Comparison of ENCODE assay signal across 10 mouse cellular contexts in the genomic region with DNA sequence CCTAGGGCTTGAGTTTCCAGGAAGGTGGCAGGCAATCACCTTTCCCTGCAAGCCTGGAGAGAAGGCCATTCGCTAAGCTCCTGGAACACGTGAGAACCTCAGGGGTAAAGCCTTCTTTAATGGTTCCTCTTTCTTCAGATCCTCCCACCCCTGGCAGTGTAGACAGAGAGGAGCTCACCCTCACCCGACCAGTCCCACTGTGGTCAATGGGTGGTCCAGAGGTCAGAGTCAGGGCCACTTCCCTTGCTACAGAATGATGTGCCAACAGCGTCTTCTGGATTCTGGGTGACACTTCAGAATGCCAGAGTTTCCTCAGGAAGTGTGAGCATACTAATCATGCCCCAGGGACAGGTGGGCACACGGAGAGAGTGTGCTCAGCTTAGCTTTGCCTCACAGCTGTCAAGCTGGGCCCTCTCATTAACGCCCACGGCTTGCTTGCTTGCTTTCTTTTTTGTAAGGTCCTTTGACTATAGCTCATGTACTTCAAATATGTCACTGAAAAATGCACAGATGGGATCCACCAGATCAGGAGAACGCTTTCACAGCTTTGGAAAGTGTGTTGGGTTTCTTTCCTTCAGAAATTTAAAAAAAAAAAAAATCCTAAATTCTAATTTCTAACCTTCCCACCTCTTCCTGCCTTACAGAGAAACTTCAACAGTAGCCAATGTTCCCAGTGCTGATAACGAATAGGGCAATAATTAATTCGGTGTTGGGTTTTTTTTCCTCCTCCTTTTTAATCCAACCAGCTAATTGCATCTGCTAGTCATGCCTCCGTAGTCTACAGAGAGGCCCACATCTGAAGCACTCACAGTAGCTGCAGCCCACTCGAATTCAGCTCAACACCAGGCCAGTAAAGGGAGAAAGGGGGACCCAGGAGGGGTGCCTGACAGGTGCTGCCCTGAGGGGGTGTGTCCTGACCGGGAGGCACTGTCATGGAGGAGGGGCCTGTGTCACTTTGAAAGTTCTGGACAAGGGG.
A peak's percentile ranks its signal among the peaks of the same experiment; 100 is the strongest.
DNase-seq lines count a peak whose midpoint lies in the region; ATAC-seq and TF ChIP-seq lines count a peak whose summit lies in the region.
"Had no signal": no experiment of that assay in that cellular context is flagged by ENCODE, and none has a peak within 500 bp of the region (broad histone marks: within the 10 kb centered on the region; RNA-seq: fewer than 3 reads in every experiment).

No protein-coding gene starts in this region.

- H3K36me3 ChIP-seq in midbrain, embryonic 11.5 days (ENCODE audit: control insufficient read depth, insufficient read depth, low read length), result no peaks in the 10 kb centered on the region
- H3K36me3 ChIP-seq in midbrain, embryonic 10.5 days, result no peaks in the 10 kb centered on the region
- no peaks in the 10 kb centered on the region for H3K36me3 ChIP-seq in forebrain, postnatal 0 days (ENCODE audit: insufficient read depth)
- H3K36me3 ChIP-seq: heart, embryonic 12.5 days had no signal

- no peak overlapping the region for H3K4me2 ChIP-seq in midbrain, embryonic 11.5 days
- H3K4me2 ChIP-seq in forebrain, postnatal 0 days (ENCODE audit: low read depth), result no peak overlapping the region
- H3K4me2 ChIP-seq: heart, embryonic 12.5 days had no signal

- ATAC-seq in midbrain, embryonic 11.5 days (ENCODE audit: low FRiP score), result peak; percentile 50; the same call in 1 of the 2 replicates
- peak; percentile 73 for ATAC-seq in forebrain, postnatal 0 days
- ATAC-seq: lung, postnatal 0 days had no signal

- H3K9me3 ChIP-seq in midbrain, embryonic 11.5 days (ENCODE audit: control insufficient read depth, low read length), result no peaks in the 10 kb centered on the region
- no peaks in the 10 kb centered on the region for H3K9me3 ChIP-seq in midbrain, embryonic 10.5 days (replicated peaks)
- H3K9me3 ChIP-seq in forebrain, postnatal 0 days (ENCODE audit: low read length), result no peaks in the 10 kb centered on the region
- H3K9me3 ChIP-seq: heart, embryonic 12.5 days had no signal

- H3K27me3 ChIP-seq in midbrain, embryonic 11.5 days (ENCODE audit: control insufficient read depth, insufficient read depth, low read length), result no peaks in the 10 kb centered on the region
- H3K27me3 ChIP-seq in midbrain, embryonic 10.5 days (ENCODE audit: low read depth, poor library complexity, severe bottlenecking), result no peaks in the 10 kb centered on the region
- no peaks in the 10 kb centered on the region for H3K27me3 ChIP-seq in forebrain, postnatal 0 days (ENCODE audit: insufficient read depth, low read length)
- H3K27me3 ChIP-seq: heart, embryonic 12.5 days had no signal

- no peaks in the 10 kb centered on the region for H3K4me1 ChIP-seq in midbrain, embryonic 11.5 days (ENCODE audit: control insufficient read depth, insufficient read depth, low read length)
- H3K4me1 ChIP-seq in midbrain, embryonic 10.5 days, result peaks cover 10% of the 10 kb centered on the region; the same call in 1 of the 2 replicates
- 0 out of 2 replicates have a peak, but pooled peaks cover 10% of the 10 kb centered on the region for H3K4me1 ChIP-seq in forebrain, postnatal 0 days (ENCODE audit: insufficient read depth)
- H3K4me1 ChIP-seq: heart, embryonic 12.5 days had no signal

- no peak overlapping the region for H3K27ac ChIP-seq in midbrain, embryonic 11.5 days (ENCODE audit: low read depth, low read length)
- H3K27ac ChIP-seq in midbrain, embryonic 10.5 days (replicated peaks), result no peak overlapping the region
- peak overlapping the region; percentile 67 for H3K27ac ChIP-seq in forebrain, postnatal 0 days (ENCODE audit: low read depth, low read length)

- no peak for TF ChIP-seq CTCF in forebrain, postnatal 0 days (IDR thresholded peaks at IDR 0.05; ENCODE audit: low read depth)

- intact Hi-C loops in left cerebral cortex, postnatal 14 days (cut with DNase I), result no loop called here

- no peak overlapping the region for H3K9ac ChIP-seq in midbrain, embryonic 11.5 days (ENCODE audit: low read length)
- H3K9ac ChIP-seq in forebrain, postnatal 0 days, result no peak overlapping the region
- H3K9ac ChIP-seq: heart, embryonic 12.5 days had no signal

- DNase-seq in midbrain, embryonic 11.5 days (ENCODE audit: low spot score, missing footprints), result no peak
- no peak for DNase-seq in midbrain, embryonic 10.5 days (ENCODE audit: low spot score)
- peak; percentile 41 for DNase-seq in forebrain, postnatal 0 days
- DNase-seq in left cerebral cortex, postnatal 14 days (ENCODE audit: low spot score in 2 of 2), result peak; percentile 54 to 69
- peak; percentile 72 for DNase-seq in right cerebral cortex, postnatal 36 days (ENCODE audit: low spot score in 2 of 2)
- DNase-seq in urinary bladder, adult 2 months (ENCODE audit: low spot score), result no peak
- no peak for DNase-seq in gastrocnemius, adult 8-10 months (ENCODE audit: low spot score in 2 of 2)
- no peak for DNase-seq in thymus, postnatal 4 days

- 74% methylated on average over 13 of the region's 13 CpGs for WGBS in midbrain, embryonic 11.5 days
- WGBS in midbrain, embryonic 10.5 days, result 77% methylated on average over 13 of the region's 13 CpGs
- WGBS in forebrain, postnatal 0 days, result 29% methylated on average over 13 of the region's 13 CpGs

- H3K4me3 ChIP-seq in midbrain, embryonic 11.5 days (ENCODE audit: low read depth, low read length), result no peak overlapping the region
- no peak overlapping the region for H3K4me3 ChIP-seq in midbrain, embryonic 10.5 days
- H3K4me3 ChIP-seq in forebrain, postnatal 0 days (ENCODE audit: low read depth, low read length), result no peak overlapping the region
- H3K4me3 ChIP-seq: heart, embryonic 12.5 days had no signal

Comparison
In these comparisons a context has a peak if more than half of its experiments do, and no peak if none do; other contexts are left out.
1. DNase-seq: peak in forebrain, postnatal 0 days (single experiment), left cerebral cortex, postnatal 14 days (2 of 2) and right cerebral cortex, postnatal 36 days (2 of 2); none in midbrain, embryonic 11.5 days (single experiment), midbrain, embryonic 10.5 days (single experiment), urinary bladder, adult 2 months (single experiment), gastrocnemius, adult 8-10 months (0 of 2) and thymus, postnatal 4 days (single experiment).